Mouse (Mus musculus) liver, embryonic 13.5 days (tissue): Measurements from ENCODE around the gene Adgrl1. TPM values are rescaled to one million over a fixed set of nuclear protein-coding genes. Genes with fewer than 3 reads are reported as not detected.

ENCODE experiments used
- ATAC-seq: fragments of 200-750 bp; cut with Nextera tagmentation; 2 replicates; pipeline ENCODE4 v1.8.0; 2017; ENCODE audit warnings: low read depth, mild to moderate bottlenecking, moderate number of reproducible peaks, moderate library complexity
- DNase-seq: peaks from one replicate; pipeline ENCODE4 v3.0.0; 2022
- H3K27ac ChIP-seq: fragments of 300-500 bp; sonication (generic); 2 replicates; pipeline ENCODE4 v1.5.1; 2015; ENCODE audit warnings: moderate library complexity, mild to moderate bottlenecking, inconsistent platforms
- H3K27me3 ChIP-seq: fragments of 300-500 bp; sonication (generic); 2 replicates; pipeline ENCODE4 v1.6.1; 2015; ENCODE audit warnings: mild to moderate bottlenecking, inconsistent platforms
- H3K36me3 ChIP-seq: fragments of 300-500 bp; sonication (generic); 2 replicates; pipeline ENCODE4 v1.6.1; 2015; ENCODE audit warnings: mild to moderate bottlenecking, inconsistent platforms
- H3K4me1 ChIP-seq: fragments of 300-500 bp; sonication (generic); replicated peaks from 2 replicates; pipeline ENCODE4 v1.6.1; 2015; ENCODE audit warnings: inconsistent platforms
- H3K4me2 ChIP-seq: fragments of 300-500 bp; sonication (generic); 2 replicates; pipeline ENCODE4 v1.6.1; 2015; ENCODE audit warnings: inconsistent platforms, mild to moderate bottlenecking, moderate library complexity
- H3K4me3 ChIP-seq: fragments of 300-500 bp; sonication (generic); replicated peaks from 2 replicates; pipeline ENCODE4 v1.5.1; 2015; ENCODE audit warnings: mild to moderate bottlenecking, inconsistent platforms
- H3K9ac ChIP-seq: fragments of 300-500 bp; sonication (generic); 2 replicates; pipeline ENCODE4 v1.6.1; 2015; ENCODE audit warnings: mild to moderate bottlenecking, inconsistent platforms
- H3K9me3 ChIP-seq: fragments of 300-500 bp; sonication (generic); replicated peaks from 2 replicates; pipeline ENCODE4 v1.6.1; 2016; ENCODE audit warnings: inconsistent platforms
- WGBS: fragments of 180-500 bp; shearing (Covaris S2); methylation state at CpG from one replicate; pipeline ENCODE4 v1.1.7; 2015; ENCODE audit not compliant: insufficient replicate concordance; 5-methylcytosine and 5-hydroxymethylcytosine counted together
- polyA plus RNA-seq: library from polyadenylated mRNA; unstranded; fragments of >200 nt; fragmentation: Nextera tagmentation; extraction: Ambion mirVana; gene quantifications from 2 replicates; pipeline ENCODE4 v1.2.1, GENCODE M21; 2015

Gene Adgrl1
- polyA plus RNA-seq, result 1.5 and 1.7 TPM in 2 replicates

DNA sequence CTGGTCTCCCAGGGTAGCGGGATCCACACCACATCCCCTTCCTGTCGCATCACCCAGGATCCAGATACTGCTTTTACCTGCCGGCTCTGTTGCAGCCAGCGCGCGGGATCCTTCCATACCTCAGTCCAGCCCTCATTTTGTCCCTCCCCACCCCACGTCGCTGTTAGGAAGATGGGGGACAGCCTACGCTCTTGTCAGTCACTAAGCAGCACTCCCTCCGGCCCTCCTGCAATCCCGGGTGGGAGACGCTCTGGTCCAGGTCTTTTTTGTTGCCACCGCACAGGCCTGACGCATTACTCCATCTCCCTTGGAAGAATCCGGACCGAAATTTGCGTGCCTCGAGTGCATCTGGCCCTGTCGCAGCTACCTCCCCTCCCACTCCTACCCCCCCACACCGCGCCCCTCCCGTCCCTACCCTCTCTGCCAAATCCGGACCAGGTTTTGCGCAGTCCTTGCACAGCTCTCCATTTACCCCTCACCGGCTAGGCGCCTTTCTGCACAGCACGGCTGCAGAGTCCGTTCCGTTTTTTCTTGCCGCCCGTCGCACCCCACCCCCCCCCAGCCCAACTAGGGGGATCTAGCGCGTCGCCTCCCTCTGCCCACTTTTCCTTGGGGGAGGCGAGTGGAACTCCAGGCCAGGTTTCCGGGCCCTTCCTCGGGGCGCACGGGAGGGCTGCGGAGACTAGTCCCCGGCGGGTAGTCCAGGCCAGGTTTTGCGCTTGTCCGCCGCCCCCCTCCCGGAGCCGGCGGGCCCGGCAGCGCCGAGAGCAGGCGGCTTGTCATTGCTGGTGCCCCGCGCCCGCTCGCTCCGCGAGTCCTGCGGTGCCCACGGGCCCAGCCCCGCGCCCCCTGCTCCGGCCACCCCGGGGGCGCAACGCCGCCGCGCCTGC is at the start of gene Adgrl1:
Gene Adgrl1 (plus strand): TSS at position 743 of the 890 bp plus-strand sequence.
- peak within 1 kb of the TSS; percentile 76 for H3K9ac ChIP-seq
- ATAC-seq, result peak; percentile 74
- H3K4me2 ChIP-seq, result peak within 1 kb of the TSS; percentile 88
- peak within 1 kb of the TSS; percentile 59 for H3K27ac ChIP-seq
- peaks cover 55% of the 10 kb centered on the region for H3K4me1 ChIP-seq
- H3K36me3 ChIP-seq, result no peaks in the 10 kb centered on the region
- DNase-seq, result peak; percentile 55
- peaks cover 79% of the 10 kb centered on the region for H3K27me3 ChIP-seq
- H3K9me3 ChIP-seq, result no peaks in the 10 kb centered on the region
- WGBS, result under 1% methylated on average over 65 of the region's 70 CpGs
- H3K4me3 ChIP-seq, result peak within 1 kb of the TSS; percentile 68

- WGBS, result 23% methylated on average over 8 of the region's 8 CpGs
- H3K27ac ChIP-seq, result no peak overlapping the region
- no peak for DNase-seq
- H3K4me3 ChIP-seq, result no peak overlapping the region
- H3K27me3 ChIP-seq, result no peaks in the 10 kb centered on the region
- no peak overlapping the region for H3K9ac ChIP-seq
- peaks cover 8% of the 10 kb centered on the region for H3K9me3 ChIP-seq
- no peak overlapping the region for H3K4me2 ChIP-seq
- ATAC-seq, result no peak
- no peaks in the 10 kb centered on the region for H3K36me3 ChIP-seq
- no peaks in the 10 kb centered on the region for H3K4me1 ChIP-seq
Observed at GRCm38 (mm10) chr8:83852329-83852728, 47.6 kb upstream of the Adgrl1 start.

- Histone ChIP-seq H3K27me3 (no peaks in the 10 kb centered on the region), H3K36me3 (no peaks in the 10 kb centered on the region), H3K4me3 (no peak overlapping the region), H3K9ac (no peak overlapping the region), H3K9me3 (no peaks in the 10 kb centered on the region), H3K27ac (no peak overlapping the region), H3K4me2 (no peak overlapping the region), H3K4me1 (no peaks in the 10 kb centered on the region)
- whole genome bisulfite sequencing, result 52% methylated on average over 3 of the region's 3 CpGs
- DNase-seq (no peak), ATAC-seq (no peak)
Observed at GRCm38 (mm10) chr8:83853323-83854050, 46.4 kb upstream of the Adgrl1 start.

DNA sequence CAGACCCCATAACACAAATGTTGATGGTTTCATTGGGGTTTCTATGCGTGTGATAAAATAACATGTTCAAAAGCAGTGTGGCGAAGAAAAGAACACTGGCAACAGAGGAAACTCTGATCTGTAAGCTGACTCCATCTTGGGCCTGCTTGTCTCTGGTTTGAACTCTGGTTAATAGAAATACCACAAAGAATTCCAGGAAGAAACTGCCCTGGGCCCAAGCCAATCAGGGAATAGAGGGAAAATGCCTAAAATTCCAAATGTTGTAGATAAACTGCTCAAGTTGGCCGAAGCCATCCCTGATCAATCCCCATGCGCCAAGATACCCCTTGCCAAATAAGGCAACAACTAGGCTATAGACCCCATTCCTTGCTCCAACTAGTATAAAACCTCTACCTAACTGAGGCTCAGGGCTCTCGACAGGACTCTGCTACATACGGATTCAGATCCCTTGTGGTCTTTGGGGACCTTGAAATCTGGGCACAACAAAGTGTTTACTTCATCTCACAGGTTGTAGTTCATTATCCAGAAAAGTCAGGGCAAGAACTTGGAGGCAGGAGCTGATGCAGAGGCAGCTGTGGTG is 43.3 kb upstream of the Adgrl1 start:
- H3K27me3 ChIP-seq, result 0 out of 2 replicates have a peak, but pooled peaks cover 3% of the 10 kb centered on the region
- no peak overlapping the region for H3K4me2 ChIP-seq
- no peaks in the 10 kb centered on the region for H3K9me3 ChIP-seq
- no peaks in the 10 kb centered on the region for H3K36me3 ChIP-seq
- H3K4me3 ChIP-seq, result no peak overlapping the region
- WGBS, result 61% methylated on average over 6 of the region's 6 CpGs
- H3K27ac ChIP-seq, result no peak overlapping the region
- H3K9ac ChIP-seq, result no peak overlapping the region
- DNase-seq, result no peak
- ATAC-seq, result no peak
- H3K4me1 ChIP-seq, result no peaks in the 10 kb centered on the region

GRCm38 (mm10) chr8:83862439-83863268 is 37.3 kb upstream of the Adgrl1 start:
- Histone ChIP-seq H3K36me3 (no peaks in the 10 kb centered on the region), H3K27ac (no peak overlapping the region), H3K27me3 (0 out of 2 replicates have a peak, but pooled peaks cover 8% of the 10 kb centered on the region), H3K4me2 (peak overlapping the region; percentile 46), H3K9ac (no peak overlapping the region), H3K4me1 (peaks cover 9% of the 10 kb centered on the region), H3K4me3 (peak overlapping the region; percentile 23; the same call in 1 of the 2 replicates), H3K9me3 (no peaks in the 10 kb centered on the region)
- 7% methylated on average over 24 of the region's 24 CpGs for WGBS
- DNase-seq (no peak), ATAC-seq (no peak)

DNA sequence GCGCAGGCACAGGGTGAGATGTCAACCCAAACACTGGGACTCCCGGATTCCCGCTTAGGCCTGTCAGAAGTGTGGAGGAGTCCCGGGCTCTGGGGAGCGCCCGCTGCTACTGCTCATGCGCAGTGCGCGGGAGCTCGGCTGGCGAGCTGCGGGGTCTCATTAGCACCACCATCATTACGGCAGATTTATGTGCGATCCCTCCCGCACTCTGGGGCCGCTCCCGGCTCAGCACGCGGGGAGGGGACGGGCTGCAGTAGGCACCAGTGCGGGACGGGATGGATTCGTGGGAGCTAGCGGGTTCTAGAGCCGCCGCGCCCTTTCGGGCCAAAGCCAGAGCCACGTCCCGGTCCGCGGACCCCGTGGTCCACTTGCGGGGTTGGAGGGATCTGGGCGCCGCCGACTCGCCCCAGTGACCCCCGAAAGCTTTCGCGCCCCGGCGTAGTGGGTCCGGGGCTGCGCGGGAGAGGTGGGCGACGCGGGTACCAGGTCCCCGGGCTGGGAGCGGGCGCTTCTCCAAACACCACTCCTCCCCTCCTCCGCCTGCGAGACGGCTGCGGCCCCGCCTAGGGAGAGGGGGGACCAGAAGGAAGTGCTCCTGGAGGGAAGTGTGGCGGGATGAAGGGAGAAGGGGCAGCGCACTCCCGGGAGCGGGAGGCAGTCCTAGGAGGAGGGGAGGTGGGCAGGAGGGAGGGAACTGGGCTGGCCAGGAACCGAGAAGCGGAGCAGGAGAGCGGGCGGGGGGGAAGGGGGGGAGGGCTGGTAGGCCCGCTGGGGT is 24.8 kb upstream of the Adgrl1 start:
- ATAC-seq (no peak), DNase-seq (no peak)
- Histone ChIP-seq H3K4me1 (peaks cover 13% of the 10 kb centered on the region), H3K9me3 (no peaks in the 10 kb centered on the region), H3K36me3 (no peaks in the 10 kb centered on the region), H3K4me3 (peak overlapping the region; percentile 57), H3K9ac (peak overlapping the region; percentile 36; the same call in 1 of the 2 replicates), H3K27me3 (peaks cover 61% of the 10 kb centered on the region), H3K4me2 (peak overlapping the region; percentile 69), H3K27ac (no peak overlapping the region)
- under 1% methylated on average over 59 of the region's 66 CpGs for WGBS

- Histone ChIP-seq H3K4me1 (peaks cover 13% of the 10 kb centered on the region), H3K4me2 (peak overlapping the region; percentile 69), H3K9me3 (no peaks in the 10 kb centered on the region), H3K4me3 (peak overlapping the region; percentile 57), H3K36me3 (no peaks in the 10 kb centered on the region), H3K9ac (no peak overlapping the region), H3K27ac (no peak overlapping the region), H3K27me3 (peaks cover 61% of the 10 kb centered on the region)
- no peak for DNase-seq
- ATAC-seq, result no peak
- 2% methylated on average over 11 of the region's 11 CpGs for WGBS
Observed at GRCm38 (mm10) chr8:83875656-83876040, 24.3 kb upstream of the Adgrl1 start.

GRCm38 (mm10) chr8:83876080-83876837 is 23.6 kb upstream of the Adgrl1 start:
- Histone ChIP-seq H3K9me3 (no peaks in the 10 kb centered on the region), H3K4me2 (peak overlapping the region; percentile 69), H3K9ac (no peak overlapping the region), H3K4me3 (peak overlapping the region; percentile 57), H3K27me3 (peaks cover 61% of the 10 kb centered on the region), H3K4me1 (peaks cover 13% of the 10 kb centered on the region), H3K27ac (no peak overlapping the region), H3K36me3 (no peaks in the 10 kb centered on the region)
- ATAC-seq (no peak), DNase-seq (no peak)
- WGBS, result 2% methylated on average over 41 of the region's 41 CpGs

- H3K27ac ChIP-seq, result no peak overlapping the region
- H3K9me3 ChIP-seq, result no peaks in the 10 kb centered on the region
- no peaks in the 10 kb centered on the region for H3K36me3 ChIP-seq
- 0 out of 2 replicates have a peak overlapping the region, but pooled peaks have one; percentile 69 for H3K4me2 ChIP-seq
- DNase-seq (no peak), ATAC-seq (no peak)
- no peak overlapping the region for H3K4me3 ChIP-seq
- WGBS, result 10% methylated on average over 10 of the region's 10 CpGs
- H3K27me3 ChIP-seq, result peaks cover 61% of the 10 kb centered on the region
- H3K9ac ChIP-seq, result no peak overlapping the region
- peaks cover 13% of the 10 kb centered on the region for H3K4me1 ChIP-seq
Observed at GRCm38 (mm10) chr8:83876838-83877223, 23.1 kb upstream of the Adgrl1 start.
